Mouse (Mus musculus) large intestine, adult 2 months (tissue): ENCODE measurements around the gene Olfr30. TPM values are rescaled to one million over a fixed set of nuclear protein-coding genes. Genes with fewer than 3 reads are reported as not detected.
"Not testable (repeated sequence)": the region's sequence is repeated elsewhere in the genome, so short reads cannot be mapped to it uniquely, and the experiment has no call there.

Experiments
- DNase-seq: peaks from one replicate; pipeline ENCODE4 v3.0.0-alpha.2; 2012; ENCODE audit warnings: low read depth, low spot score
- WGBS: fragments of 180-500 bp; shearing (Covaris S2); methylation state at CpG from one replicate; pipeline ENCODE4 v1.1.7; 2018; 5-methylcytosine and 5-hydroxymethylcytosine counted together
- polyA plus RNA-seq: library from polyadenylated mRNA; depleted of rRNA; stranded (reverse); fragments of >200 nt; gene quantifications from 2 replicates; pipeline ENCODE4 v1.2.3, GENCODE M21; 2012; rRNA removed

Olfr30 gene
- polyA plus RNA-seq, result not detected in 2 replicates

- no peak for DNase-seq
These were observed at the start of gene Olfr30 for GRCm38 (mm10) chr11:58462170-58462569. Gene Olfr30 (minus strand): TSS chr11:58462270.

GRCm38 (mm10) chr11:58509058-58509457, 47.0 kb upstream of the Olfr30 start:
- not testable (repeated sequence) for DNase-seq
- WGBS, result 84% methylated on average over 19 of the region's 19 CpGs

GRCm38 (mm10) chr11:58502472-58502871, 40.4 kb upstream of the Olfr30 start, which contains the start of gene Olfr331:
Gene Olfr331 (minus strand): TSS chr11:58502572.
- DNase-seq, result not testable (repeated sequence)

GRCm38 (mm10) chr11:58499290-58499689, 37.2 kb upstream of the Olfr30 start:
- WGBS, result 20% methylated on average over 3 of the region's 3 CpGs
- peak; percentile 29 for DNase-seq

DNA sequence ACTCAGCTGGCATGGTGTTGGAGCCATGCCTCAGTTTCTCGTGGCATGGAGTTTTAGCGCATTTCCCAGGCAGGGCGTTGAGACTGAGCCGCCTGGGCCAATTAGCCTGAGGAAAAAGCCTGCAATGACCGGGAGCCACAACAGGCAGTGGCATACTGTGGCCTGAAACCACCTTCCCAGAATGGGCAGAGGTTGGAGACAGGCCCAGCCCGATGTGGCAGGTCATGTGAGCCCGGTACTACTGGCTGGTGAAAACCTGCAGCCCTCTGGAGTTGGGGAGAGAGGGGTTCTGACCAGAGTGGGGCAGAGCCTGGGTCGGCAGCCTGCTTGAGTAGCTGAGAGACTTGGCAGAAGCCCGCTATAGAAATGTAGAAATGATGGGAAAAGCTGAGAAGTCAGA, 36.7 kb upstream of the Olfr30 start:
- no peak for DNase-seq
- WGBS, result 76% methylated on average over 9 of the region's 9 CpGs

DNA sequence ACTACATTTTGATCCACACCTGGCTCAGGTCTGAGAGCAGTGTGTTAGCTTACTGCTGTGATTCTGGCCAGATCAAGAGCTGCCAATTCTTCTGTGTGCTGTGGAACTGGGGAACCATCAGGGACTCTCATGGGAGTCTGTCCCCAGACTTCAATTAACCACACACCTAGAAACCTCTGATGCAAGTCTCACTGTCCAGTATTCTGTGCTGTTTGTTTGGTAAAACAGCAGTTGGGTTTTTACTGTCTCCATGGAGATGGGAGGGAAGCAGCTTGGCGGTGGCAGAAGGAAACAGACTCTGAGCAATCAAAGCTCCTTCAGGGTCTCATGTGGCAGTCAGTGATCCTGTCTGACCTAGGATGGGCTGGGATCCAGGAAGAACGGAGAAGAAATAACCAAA, 30.4 kb upstream of the Olfr30 start, which contains the start of gene Olfr332:
Olfr332 (minus strand) TSS at position 101 of the 400 bp plus-strand sequence.
- DNase-seq, result no peak
- WGBS, result 38% methylated on average over 2 of the region's 2 CpGs

GRCm38 (mm10) chr11:58453592-58453991, 8.5 kb downstream of the Olfr30 start:
- 57% methylated on average over 4 of the region's 4 CpGs for WGBS
- DNase-seq, result no peak

GRCm38 (mm10) chr11:58452759-58453158, 9.3 kb downstream of the Olfr30 start, which contains the start of gene Lypd9:
Gene Lypd9 (minus strand): TSS chr11:58452923.
- DNase-seq, result no peak
- WGBS, result 97% methylated on average over 9 of the region's 9 CpGs

GRCm38 (mm10) chr11:58437866-58438265, 24.2 kb downstream of the Olfr30 start:
- DNase-seq, result no peak
- WGBS, result 7% methylated on average over 5 of the region's 5 CpGs

DNA sequence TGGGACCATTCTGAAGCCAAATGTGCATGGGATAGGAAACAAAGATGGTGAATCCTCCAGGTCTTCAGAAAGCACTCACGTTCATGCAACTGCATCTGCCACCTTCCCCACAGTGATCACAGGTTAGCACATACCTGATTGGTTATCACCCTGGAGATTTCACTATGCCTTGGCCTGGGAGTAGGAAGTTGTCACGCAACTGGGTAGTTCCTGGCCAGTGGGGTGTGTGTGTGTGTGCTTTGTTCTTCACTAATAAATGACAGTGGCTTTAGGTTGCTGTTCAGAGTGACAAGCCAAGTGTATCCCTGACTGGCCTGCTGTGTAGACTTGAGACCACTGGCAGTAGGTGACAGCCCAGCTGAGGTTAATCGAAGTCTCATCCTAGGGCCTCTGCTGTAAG, 29.8 kb downstream of the Olfr30 start, which contains the start of gene Gm12253:
Gm12253 (plus strand) TSS at position 301 of the 400 bp plus-strand sequence.
- no peak for DNase-seq
- WGBS, result 88% methylated on average over 3 of the region's 3 CpGs

DNA sequence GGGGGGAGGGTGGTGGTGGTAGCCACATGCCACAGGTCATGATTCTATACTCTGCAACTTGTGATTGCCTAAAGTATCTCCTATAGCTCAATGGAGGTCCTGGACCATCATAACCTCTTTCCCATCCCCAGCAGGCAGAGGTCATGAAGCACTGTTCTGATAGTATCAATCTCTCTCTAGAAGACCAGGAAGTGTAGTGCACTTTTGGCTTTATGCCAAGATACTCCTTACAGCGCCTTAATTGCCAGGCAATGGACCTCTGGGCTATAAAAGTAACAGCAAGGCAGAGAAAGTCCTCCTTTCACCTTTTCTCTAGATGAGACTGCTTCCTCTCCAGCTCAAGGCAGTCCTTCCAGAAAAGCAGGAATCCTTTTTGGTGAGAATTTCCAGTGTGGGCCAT, 41.3 kb downstream of the Olfr30 start, which contains the start of gene 1810065E05Rik:
1810065E05Rik (plus strand) TSS at position 297 of the 400 bp plus-strand sequence.
- peak; percentile 92 for DNase-seq
- 12% methylated on average over 1 of the region's 1 CpGs for WGBS

- no peak for DNase-seq
- 29% methylated on average over 3 of the region's 3 CpGs for WGBS
These were observed 43.7 kb downstream of the Olfr30 start for GRCm38 (mm10) chr11:58418336-58418735.

DNA sequence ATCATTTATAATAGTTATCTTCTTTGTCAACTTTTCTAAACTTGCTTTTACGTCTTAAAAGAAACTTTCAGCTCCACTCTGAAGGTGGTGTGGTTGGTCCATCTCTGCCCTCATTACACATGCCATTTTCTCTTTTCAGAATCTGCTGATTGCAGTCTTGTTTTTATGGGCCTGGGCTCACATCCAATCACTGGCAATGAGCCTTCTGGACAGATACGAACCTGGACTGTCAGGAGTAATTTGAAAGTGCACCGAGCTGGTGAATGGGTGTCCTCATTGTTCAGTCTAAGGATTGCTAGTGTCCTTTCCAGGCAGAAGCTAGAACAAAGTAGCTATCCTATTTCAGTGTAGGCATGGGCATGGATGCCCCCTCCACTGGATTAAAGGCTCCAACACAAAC, 54.0 kb downstream of the Olfr30 start:
- WGBS, result 10% methylated on average over 3 of the region's 3 CpGs
- no peak for DNase-seq

Other genes with a start within 250 kb of the Olfr30 start
- 0.09 and 0.19 TPM in 2 replicates for gene 4930438A08Rik, start 187.5 kb downstream of the Olfr30 start, polyA plus RNA-seq
- gene Zfp692, start 155.2 kb downstream of the Olfr30 start, polyA plus RNA-seq, result 24.8 and 28.7 TPM in 2 replicates
- 16.6 and 20.8 TPM in 2 replicates for gene Zfp672, start 131.9 kb downstream of the Olfr30 start, polyA plus RNA-seq
- gene Sh3bp5l, start 131.5 kb downstream of the Olfr30 start, polyA plus RNA-seq, result 26.7 and 27.6 TPM in 2 replicates
- 6,429 and 6,795 TPM in 2 replicates for gene Lypd8, start 83.2 kb downstream of the Olfr30 start, polyA plus RNA-seq
- 19.1 and 114 TPM in 2 replicates for gene 1810065E05Rik, start 41.2 kb downstream of the Olfr30 start, polyA plus RNA-seq
- not detected in 2 replicates for gene Gm12253, start 29.7 kb downstream of the Olfr30 start, polyA plus RNA-seq
- not detected in 2 replicates for gene Lypd9, start 9.3 kb downstream of the Olfr30 start, polyA plus RNA-seq
- gene Olfr332, start 30.3 kb upstream of the Olfr30 start, polyA plus RNA-seq, result not detected in 2 replicates
- gene Olfr331, start 40.3 kb upstream of the Olfr30 start, polyA plus RNA-seq, result not detected in 2 replicates
- gene Olfr330, start 72.6 kb upstream of the Olfr30 start, polyA plus RNA-seq, result not detected in 2 replicates
- not detected in 2 replicates for gene Olfr329-ps, start 84.2 kb upstream of the Olfr30 start, polyA plus RNA-seq
- not detected in 2 replicates for gene Olfr328, start 93.4 kb upstream of the Olfr30 start, polyA plus RNA-seq
- not detected in 2 replicates for gene Olfr224, start 108.3 kb upstream of the Olfr30 start, polyA plus RNA-seq
- not detected in 2 replicates for gene Olfr325, start 115.5 kb upstream of the Olfr30 start, polyA plus RNA-seq
- not detected in 2 replicates for gene Olfr324, start 132.8 kb upstream of the Olfr30 start, polyA plus RNA-seq
- gene 2210407C18Rik, start 153.8 kb upstream of the Olfr30 start, polyA plus RNA-seq, result 166 and 238 TPM in 2 replicates
- gene Olfr323, start 168.2 kb upstream of the Olfr30 start, polyA plus RNA-seq, result 0.43 TPM in 1 of 2 replicates, not detected in the other
- 0.09 and 0.10 TPM in 2 replicates for gene Trim58, start 178.2 kb upstream of the Olfr30 start, polyA plus RNA-seq
- not detected in 2 replicates for gene Olfr322, start 196.5 kb upstream of the Olfr30 start, polyA plus RNA-seq
- gene Olfr320, start 218.8 kb upstream of the Olfr30 start, polyA plus RNA-seq, result not detected in 2 replicates
- gene Olfr319, start 236.9 kb upstream of the Olfr30 start, polyA plus RNA-seq, result not detected in 2 replicates